Mouse (Mus musculus) embryonic facial prominence, embryonic 10.5 days (tissue): ENCODE results near the gene Tmem14c. TPM values are rescaled to one million over a fixed set of nuclear protein-coding genes. Genes with fewer than 3 reads are reported as not detected.
"Not testable (repeated sequence)": the region's sequence is repeated elsewhere in the genome, so short reads cannot be mapped to it uniquely, and the experiment has no call there.

Experiments
- DNase-seq: peaks from one replicate; pipeline ENCODE4 v3.0.0-alpha.2; 2017; ENCODE audit warnings: low spot score
- H3K27ac ChIP-seq: fragments of 300-500 bp; sonication (generic); replicated peaks from 2 replicates; pipeline ENCODE4 v1.5.1; 2016; ENCODE audit warnings: mild to moderate bottlenecking
- H3K27me3 ChIP-seq: fragments of 300-500 bp; sonication (generic); replicated peaks from 2 replicates; pipeline ENCODE4 v1.6.1; 2016; ENCODE audit warnings: low read depth, mild to moderate bottlenecking; ENCODE audit not compliant: poor library complexity, severe bottlenecking
- H3K36me3 ChIP-seq: fragments of 300-500 bp; sonication (generic); replicated peaks from 2 replicates; pipeline ENCODE4 v1.6.1; 2016; ENCODE audit warnings: mild to moderate bottlenecking, moderate library complexity
- H3K4me1 ChIP-seq: fragments of 300-500 bp; sonication (generic); 2 replicates; pipeline ENCODE4 v1.6.1; 2016
- H3K4me3 ChIP-seq: fragments of 300-500 bp; sonication (generic); 2 replicates; pipeline ENCODE4 v1.5.1; 2016; ENCODE audit warnings: mild to moderate bottlenecking, moderate library complexity
- H3K9me3 ChIP-seq: fragments of 300-500 bp; sonication (generic); 2 replicates; pipeline ENCODE4 v1.6.1; 2016; ENCODE audit warnings: mild to moderate bottlenecking
- WGBS: fragments of 180-500 bp; shearing (Covaris S2); methylation state at CpG from one replicate; pipeline ENCODE4 v1.1.7; 2016; 5-methylcytosine and 5-hydroxymethylcytosine counted together
- polyA plus RNA-seq: library from polyadenylated mRNA; unstranded; fragments of >200 nt; fragmentation: Nextera tagmentation; extraction: Ambion mirVana; gene quantifications from 2 replicates; pipeline ENCODE4 v1.2.1, GENCODE M21; 2016

Tmem14c gene
- polyA plus RNA-seq, 1 experiment from 2014 or later: 195 TPM

GRCm38 (mm10) chr13:40987608-40988303 lies 28.3 kb upstream of the Tmem14c start:
- not testable (repeated sequence) for H3K36me3 ChIP-seq, H3K9me3 ChIP-seq, H3K4me1 ChIP-seq, H3K4me3 ChIP-seq, DNase-seq, H3K27me3 ChIP-seq, H3K27ac ChIP-seq
- WGBS: 73% methylated on average over 4 of the region's 4 CpGs

DNA sequence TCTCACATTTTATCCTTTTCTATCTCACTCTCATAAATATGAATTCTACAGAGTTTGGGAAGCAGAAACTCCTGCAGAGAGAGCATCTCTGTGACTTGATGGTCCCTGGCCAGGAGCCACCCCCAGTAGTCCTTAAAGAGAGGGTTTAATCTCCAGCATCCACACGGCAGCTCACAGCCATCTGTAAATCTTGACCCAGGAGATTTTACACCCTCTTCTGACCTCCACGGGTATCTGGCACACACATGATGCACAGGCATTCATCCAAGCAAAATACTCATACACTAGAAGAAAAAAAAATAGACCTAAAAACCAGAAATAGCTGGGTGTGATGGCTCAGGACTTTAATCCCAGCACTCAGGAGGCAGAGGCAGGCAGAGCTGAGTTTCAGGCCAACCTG lies 27.7 kb upstream of the Tmem14c start:
- Histone ChIP-seq H3K9me3 (no peaks in the 10 kb centered on the region), H3K27ac (no peak overlapping the region), H3K36me3 (no peaks in the 10 kb centered on the region), H3K4me1 (no peaks in the 10 kb centered on the region), H3K27me3 (no peaks in the 10 kb centered on the region; the same call in 1 of the 2 replicates), H3K4me3 (no peak overlapping the region)
- DNase-seq: no peak
- WGBS: 74% methylated on average over 2 of the region's 2 CpGs

DNA sequence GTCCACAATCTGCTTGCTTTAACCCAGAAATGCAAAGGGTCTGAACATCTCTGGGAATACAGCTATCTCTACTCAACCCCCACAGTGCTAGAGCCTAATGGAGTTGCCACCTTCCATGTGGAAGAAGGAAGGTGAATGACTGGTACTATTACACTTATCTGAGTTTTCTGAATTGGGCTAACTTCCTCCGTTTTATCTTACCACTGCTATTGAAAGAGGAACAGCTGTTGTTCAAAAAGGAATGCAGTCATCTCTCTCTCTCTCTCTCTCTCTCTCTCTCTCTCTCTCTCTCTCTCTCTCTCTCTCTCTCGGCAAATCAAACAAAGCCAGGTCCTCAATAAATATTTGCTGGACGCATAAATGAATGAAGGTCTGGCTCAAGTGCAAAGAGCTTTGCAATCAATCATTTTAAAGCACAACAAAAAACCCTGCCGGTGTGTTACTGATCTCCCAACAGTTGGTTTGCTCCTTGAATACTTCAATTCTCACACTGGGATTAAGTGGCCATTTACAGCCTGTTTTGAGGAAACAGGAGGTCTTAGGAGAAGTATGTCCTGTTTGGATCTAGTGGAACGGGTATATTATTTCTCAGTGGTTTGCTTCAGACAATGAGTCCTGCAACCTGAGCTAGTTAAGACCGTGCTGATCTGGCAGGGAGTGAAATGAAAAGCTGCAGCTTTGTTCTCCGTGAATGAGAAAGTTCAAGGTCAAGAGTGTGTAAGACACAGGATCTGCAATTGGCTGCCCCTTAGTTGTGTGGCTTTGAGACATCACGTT lies 21.4 kb upstream of the Tmem14c start:
- DNase-seq: no peak
- Histone ChIP-seq H3K9me3 (no peaks in the 10 kb centered on the region), H3K27ac (no peak overlapping the region), H3K4me3 (no peak overlapping the region), H3K36me3 (no peaks in the 10 kb centered on the region), H3K27me3 (no peaks in the 10 kb centered on the region; the same call in 1 of the 2 replicates), H3K4me1 (0 out of 2 replicates have a peak, but pooled peaks cover 3% of the 10 kb centered on the region)
- WGBS: 47% methylated on average over 8 of the region's 8 CpGs

DNA sequence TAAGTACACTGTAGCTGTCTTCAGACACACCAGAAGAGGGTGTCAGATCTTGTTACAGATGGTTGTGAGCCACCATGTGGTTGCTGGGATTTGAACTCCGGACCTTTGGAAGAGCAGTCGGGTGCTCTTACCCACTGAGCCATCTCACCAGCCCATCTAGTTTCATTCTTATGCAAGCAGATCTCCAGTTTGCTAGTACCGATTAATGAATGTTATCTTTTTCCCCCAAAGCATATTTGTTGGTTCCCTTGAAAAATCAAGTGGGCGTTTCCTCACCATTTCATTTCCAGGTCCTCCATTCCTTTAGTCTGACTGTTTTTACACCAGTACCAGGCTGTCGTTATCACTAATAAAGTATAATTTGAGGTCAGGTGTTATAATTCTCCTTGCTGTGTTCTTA lies 17.6 kb upstream of the Tmem14c start:
- not testable (repeated sequence) for H3K4me3 ChIP-seq, DNase-seq, H3K36me3 ChIP-seq, H3K9me3 ChIP-seq, H3K27me3 ChIP-seq, H3K27ac ChIP-seq
- H3K4me1 ChIP-seq: peaks cover 20% of the 10 kb centered on the region
- WGBS: 89% methylated on average over 5 of the region's 5 CpGs

- peak overlapping the region; percentile 94 for H3K27ac ChIP-seq
- H3K36me3 ChIP-seq: peaks cover 20% of the 10 kb centered on the region
- DNase-seq: peak; percentile 54
- 1% methylated on average over 25 of the region's 25 CpGs for WGBS
- peaks cover 16% of the 10 kb centered on the region for H3K4me1 ChIP-seq
- peak overlapping the region; percentile 93 for H3K4me3 ChIP-seq
- no peaks in the 10 kb centered on the region for H3K9me3 ChIP-seq
- H3K27me3 ChIP-seq: no peaks in the 10 kb centered on the region
Observed at GRCm38 (mm10) chr13:41000140-41000925, 15.8 kb upstream of the Tmem14c start.

DNA sequence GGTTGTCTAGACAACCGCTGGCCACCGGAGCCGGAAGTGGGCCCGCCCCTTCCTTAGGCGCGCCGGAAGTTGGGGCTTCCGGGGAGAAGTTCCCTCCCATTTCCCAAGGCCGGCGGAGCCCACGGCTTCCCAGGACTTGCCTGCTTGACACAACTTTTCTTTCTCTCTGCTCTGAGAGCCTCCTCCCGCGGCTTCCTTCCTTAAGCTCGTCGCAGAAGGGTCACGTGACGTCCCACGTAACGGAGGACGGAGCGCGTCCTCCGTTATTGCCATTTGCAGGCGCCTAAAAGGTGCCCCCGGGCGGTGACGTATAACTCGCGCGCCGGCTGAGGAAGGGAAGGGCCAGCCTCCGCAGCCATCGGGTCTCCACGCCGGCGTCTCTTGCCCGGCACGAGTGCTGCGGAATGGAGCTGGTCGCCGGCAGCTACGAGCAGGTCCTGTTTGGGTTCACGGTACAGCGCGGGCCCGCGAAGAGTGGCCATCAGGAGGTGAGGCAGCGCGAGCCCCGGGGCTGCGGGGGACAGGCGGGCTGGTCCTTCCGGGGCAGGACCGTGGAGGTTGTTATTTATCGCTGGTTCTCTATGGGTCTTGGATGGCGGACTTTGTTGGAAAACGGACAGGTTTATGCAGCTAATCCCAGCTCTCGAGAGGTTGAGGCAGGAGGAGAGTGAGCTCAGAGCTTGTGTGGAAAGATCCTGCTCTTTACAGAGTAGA lies 15.0 kb upstream of the Tmem14c start, which contains the start of gene Pak1ip1:
Gene Pak1ip1, plus strand, starts transcription at position 98 of the 714 bp plus-strand sequence.
- Histone ChIP-seq H3K9me3 (no peaks in the 10 kb centered on the region), H3K36me3 (peaks cover 28% of the 10 kb centered on the region), H3K4me3 (peak within 1 kb of the TSS; percentile 93), H3K27ac (peak within 1 kb of the TSS; percentile 94), H3K27me3 (no peaks in the 10 kb centered on the region), H3K4me1 (peaks cover 16% of the 10 kb centered on the region)
- DNase-seq: peak; percentile 93
- WGBS: under 1% methylated on average over 58 of the region's 58 CpGs

DNA sequence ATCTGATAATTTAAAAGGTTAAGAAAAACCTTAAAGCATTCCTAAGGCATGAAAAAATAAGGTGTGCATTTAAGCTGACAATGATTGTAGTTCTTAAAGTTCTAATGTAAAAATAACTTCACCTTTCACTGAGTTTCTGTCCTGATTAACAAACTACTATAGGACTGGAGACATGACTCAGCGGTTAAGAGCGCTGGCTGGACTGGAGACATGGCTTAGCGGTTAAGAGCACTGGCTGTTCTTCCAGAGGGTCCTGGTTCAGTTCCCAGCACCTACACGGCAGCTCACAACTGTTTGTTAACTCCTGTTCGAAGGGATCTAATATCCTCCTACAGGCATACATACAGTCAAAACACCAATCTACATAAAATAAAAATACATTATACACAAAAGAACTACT lies 14.1 kb upstream of the Tmem14c start:
- Histone ChIP-seq H3K4me3 (peak overlapping the region; percentile 93), H3K27ac (no peak overlapping the region), H3K36me3 (peaks cover 37% of the 10 kb centered on the region), H3K9me3 (no peaks in the 10 kb centered on the region), H3K4me1 (peaks cover 16% of the 10 kb centered on the region), H3K27me3 (no peaks in the 10 kb centered on the region)
- no peak for DNase-seq
- 89% methylated on average over 5 of the region's 5 CpGs for WGBS

GRCm38 (mm10) chr13:41006244-41006643 lies 9.8 kb upstream of the Tmem14c start:
- Histone ChIP-seq H3K36me3 (peaks cover 79% of the 10 kb centered on the region), H3K4me1 (peaks cover 10% of the 10 kb centered on the region), H3K4me3 (no peak overlapping the region), H3K27ac (no peak overlapping the region), H3K27me3 (no peaks in the 10 kb centered on the region), H3K9me3 (no peaks in the 10 kb centered on the region)
- 97% methylated on average over 4 of the region's 4 CpGs for WGBS
- DNase-seq: no peak

DNA sequence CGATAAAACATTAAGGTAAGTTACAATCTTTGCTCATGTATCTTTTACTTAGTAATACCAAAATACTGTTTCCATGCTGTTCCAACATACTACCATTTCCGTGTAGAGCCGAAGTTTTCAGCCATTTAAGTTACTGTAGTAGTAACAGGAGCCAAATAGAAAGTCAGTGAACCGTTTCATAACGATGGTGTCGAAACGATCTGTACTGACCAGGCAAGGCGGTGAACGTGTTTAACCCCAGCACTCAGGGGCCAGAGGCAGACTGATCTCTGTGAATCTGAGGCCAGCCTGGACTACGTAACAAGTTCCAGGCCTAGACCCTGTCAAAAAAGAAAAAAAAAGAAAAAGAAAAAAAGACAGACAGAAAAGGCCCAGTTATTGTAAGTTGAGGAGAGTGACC lies 7.8 kb upstream of the Tmem14c start:
- Histone ChIP-seq H3K4me1 (no peaks in the 10 kb centered on the region), H3K36me3 (peaks cover 94% of the 10 kb centered on the region), H3K27me3 (no peaks in the 10 kb centered on the region), H3K9me3 (no peaks in the 10 kb centered on the region), H3K4me3 (no peak overlapping the region), H3K27ac (no peak overlapping the region)
- no peak for DNase-seq
- WGBS: 96% methylated on average over 10 of the region's 10 CpGs

- Histone ChIP-seq H3K27ac (no peak overlapping the region), H3K4me3 (no peak overlapping the region), H3K9me3 (no peaks in the 10 kb centered on the region), H3K4me1 (no peaks in the 10 kb centered on the region), H3K27me3 (no peaks in the 10 kb centered on the region), H3K36me3 (peaks cover 96% of the 10 kb centered on the region)
- WGBS: 87% methylated on average over 8 of the region's 8 CpGs
- DNase-seq: no peak
Observed at GRCm38 (mm10) chr13:41008946-41009345, 7.1 kb upstream of the Tmem14c start.

DNA sequence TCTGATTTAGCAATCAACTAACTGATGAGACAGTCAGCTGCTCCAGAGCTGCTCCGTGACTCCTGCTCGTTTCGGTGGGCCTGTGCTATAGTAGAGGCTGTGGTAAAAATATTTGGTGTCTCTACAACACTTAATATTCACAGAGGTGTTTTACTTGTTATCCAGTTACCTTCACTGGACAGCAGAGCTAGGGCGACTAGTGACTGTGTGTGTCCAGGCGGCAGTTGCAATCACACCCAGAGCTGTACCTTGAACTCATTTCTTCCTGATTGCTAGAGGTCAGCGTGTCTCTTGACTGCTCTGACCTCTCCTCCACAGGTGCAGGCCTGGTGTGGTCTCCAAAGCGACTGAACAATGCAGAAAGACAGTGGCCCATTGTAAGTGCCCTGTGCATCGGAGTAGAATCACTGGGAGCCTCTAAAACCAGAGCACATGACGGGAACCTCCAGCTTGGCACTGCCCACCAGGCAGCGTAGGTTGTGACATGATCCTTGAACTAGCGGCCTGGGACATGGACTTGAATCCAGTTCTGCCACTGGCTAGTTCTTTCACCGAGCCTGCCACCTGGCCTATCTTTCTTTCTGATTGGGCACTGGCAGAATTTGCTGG lies 809 bp downstream of the Tmem14c start:
- WGBS: 40% methylated on average over 12 of the region's 12 CpGs
- peaks cover 19% of the 10 kb centered on the region for H3K4me1 ChIP-seq
- peaks cover 75% of the 10 kb centered on the region for H3K36me3 ChIP-seq
- peak overlapping the region; percentile 92 for H3K27ac ChIP-seq
- no peaks in the 10 kb centered on the region for H3K9me3 ChIP-seq
- no peaks in the 10 kb centered on the region for H3K27me3 ChIP-seq
- peak; percentile 28 for DNase-seq
- H3K4me3 ChIP-seq: peak overlapping the region; percentile 75
